Mouse (Mus musculus) brown adipose tissue, adult 24 weeks (tissue): Measurements from ENCODE around the gene Nfic. TPM values are rescaled to one million over a fixed set of nuclear protein-coding genes. Genes with fewer than 3 reads are reported as not detected.
A peak's percentile ranks its signal among the peaks of the same experiment; 100 is the strongest.

Experiments used
- H3K27ac ChIP-seq: fragments of 200-500 bp; replicated peaks from 2 replicates; pipeline ENCODE4 v1.5.1; 2012; ENCODE audit warnings: low read depth, mild to moderate bottlenecking, low read length
- H3K4me1 ChIP-seq: fragments of 200-500 bp; 2 replicates; pipeline ENCODE4 v1.6.1; 2012; ENCODE audit warnings: low read length, mixed read lengths; ENCODE audit not compliant: control insufficient read depth, insufficient read depth, insufficient read length
- H3K4me3 ChIP-seq: fragments of 200-500 bp; 2 replicates; pipeline ENCODE4 v1.5.1; 2012; ENCODE audit warnings: low read depth, mild to moderate bottlenecking, low read length, moderate library complexity; ENCODE audit not compliant: insufficient read depth
- polyA plus RNA-seq: library from polyadenylated mRNA; stranded (reverse); fragments of >200 nt; gene quantifications from 2 replicates; pipeline ENCODE4 v1.2.4, GENCODE M21; 2012; ENCODE audit not compliant: missing spikeins, insufficient read depth, insufficient read length

Gene Nfic
- polyA plus RNA-seq, 1 experiment: 42.9 TPM

GRCm38 (mm10) chr10:81432169-81432867 is 23.1 kb downstream of the Nfic start:
- H3K27ac ChIP-seq: no peak overlapping the region
- peaks cover 19% of the 10 kb centered on the region for H3K4me1 ChIP-seq
- H3K4me3 ChIP-seq: peak overlapping the region; percentile 21; the same call in 1 of the 2 replicates

- Histone ChIP-seq H3K27ac (peak overlapping the region; percentile 19; the same call in 1 of the 2 replicates), H3K4me3 (peak overlapping the region; percentile 85), H3K4me1 (peaks cover 20% of the 10 kb centered on the region)
Observed at GRCm38 (mm10) chr10:81431526-81432168, 23.8 kb downstream of the Nfic start.

GRCm38 (mm10) chr10:81430831-81431525 is 24.5 kb downstream of the Nfic start:
- Histone ChIP-seq H3K4me3 (peak overlapping the region; percentile 85), H3K4me1 (peaks cover 19% of the 10 kb centered on the region), H3K27ac (peak overlapping the region; percentile 74; the same call in 1 of the 2 replicates)

GRCm38 (mm10) chr10:81430141-81430830 is 25.1 kb downstream of the Nfic start:
- Histone ChIP-seq H3K27ac (peak overlapping the region; percentile 91), H3K4me3 (peak overlapping the region; percentile 85), H3K4me1 (peaks cover 16% of the 10 kb centered on the region)

GRCm38 (mm10) chr10:81429605-81430061 is 25.8 kb downstream of the Nfic start:
- H3K27ac ChIP-seq: peak overlapping the region; percentile 91
- H3K4me1 ChIP-seq: peaks cover 16% of the 10 kb centered on the region
- H3K4me3 ChIP-seq: peak overlapping the region; percentile 85

GRCm38 (mm10) chr10:81429092-81429491 is 26.3 kb downstream of the Nfic start:
- Histone ChIP-seq H3K27ac (no peak overlapping the region), H3K4me1 (peaks cover 19% of the 10 kb centered on the region), H3K4me3 (no peak overlapping the region; the same call in 1 of the 2 replicates)

- Histone ChIP-seq H3K4me1 (peaks cover 19% of the 10 kb centered on the region), H3K27ac (no peak overlapping the region), H3K4me3 (no peak overlapping the region)
Observed at GRCm38 (mm10) chr10:81428507-81428870, 26.9 kb downstream of the Nfic start.

GRCm38 (mm10) chr10:81427804-81428506 is 27.5 kb downstream of the Nfic start:
- H3K27ac ChIP-seq: no peak overlapping the region
- peaks cover 16% of the 10 kb centered on the region for H3K4me1 ChIP-seq
- H3K4me3 ChIP-seq: no peak overlapping the region

GRCm38 (mm10) chr10:81427327-81427726 is 28.1 kb downstream of the Nfic start:
- Histone ChIP-seq H3K27ac (peak overlapping the region; percentile 36), H3K4me3 (peak overlapping the region; percentile 87), H3K4me1 (peaks cover 21% of the 10 kb centered on the region)

GRCm38 (mm10) chr10:81426897-81427296 is 28.5 kb downstream of the Nfic start:
- Histone ChIP-seq H3K4me3 (peak overlapping the region; percentile 87), H3K4me1 (peaks cover 25% of the 10 kb centered on the region), H3K27ac (peak overlapping the region; percentile 47)

- Histone ChIP-seq H3K4me1 (peaks cover 25% of the 10 kb centered on the region), H3K4me3 (peak overlapping the region; percentile 87), H3K27ac (peak overlapping the region; percentile 47; the same call in 1 of the 2 replicates)
Observed at GRCm38 (mm10) chr10:81426081-81426671, 29.3 kb downstream of the Nfic start.

- peaks cover 26% of the 10 kb centered on the region for H3K4me1 ChIP-seq
- H3K27ac ChIP-seq: peak overlapping the region; percentile 60
- peak overlapping the region; percentile 87 for H3K4me3 ChIP-seq
Observed at GRCm38 (mm10) chr10:81425236-81425850, 30.1 kb downstream of the Nfic start.

GRCm38 (mm10) chr10:81424246-81425051 is 31.0 kb downstream of the Nfic start:
- Histone ChIP-seq H3K27ac (peak overlapping the region; percentile 60), H3K4me3 (peak overlapping the region; percentile 87), H3K4me1 (peaks cover 35% of the 10 kb centered on the region)
